Mouse (Mus musculus) forebrain, embryonic 10.5 days (tissue): Measurements from ENCODE around the gene Atp1b2. TPM values are rescaled to one million over a fixed set of nuclear protein-coding genes. Genes with fewer than 3 reads are reported as not detected.

Experiments used
- DNase-seq: peaks from one replicate; pipeline ENCODE4 v3.0.0-alpha.2; 2017; ENCODE audit warnings: low spot score; ENCODE audit errors: extremely low spot score
- H3K27ac ChIP-seq: fragments of 300-500 bp; sonication (generic); 2 replicates; pipeline ENCODE4 v1.5.1; 2016; ENCODE audit warnings: mild to moderate bottlenecking
- H3K27me3 ChIP-seq: fragments of 300-500 bp; sonication (generic); 2 replicates; pipeline ENCODE4 v1.6.1; 2016; ENCODE audit warnings: mild to moderate bottlenecking; ENCODE audit not compliant: poor library complexity, severe bottlenecking
- H3K36me3 ChIP-seq: fragments of 300-500 bp; sonication (generic); replicated peaks from 2 replicates; pipeline ENCODE4 v1.6.1; 2016; ENCODE audit warnings: mild to moderate bottlenecking, moderate library complexity
- H3K4me1 ChIP-seq: fragments of 300-500 bp; sonication (generic); 2 replicates; pipeline ENCODE4 v1.6.1; 2016
- H3K4me3 ChIP-seq: fragments of 300-500 bp; sonication (generic); 2 replicates; pipeline ENCODE4 v1.5.1; 2016; ENCODE audit warnings: mild to moderate bottlenecking, moderate library complexity
- H3K9me3 ChIP-seq: fragments of 300-500 bp; sonication (generic); 2 replicates; pipeline ENCODE4 v1.6.1; 2016; ENCODE audit warnings: mild to moderate bottlenecking, moderate library complexity
- WGBS: fragments of 180-500 bp; shearing (Covaris S2); methylation state at CpG from one replicate; pipeline ENCODE4 v1.1.7; 2016; 5-methylcytosine and 5-hydroxymethylcytosine counted together
- polyA plus RNA-seq: library from polyadenylated mRNA; unstranded; fragments of >200 nt; fragmentation: Nextera tagmentation; extraction: Ambion mirVana; gene quantifications from 2 replicates; pipeline ENCODE4 v1.2.1, GENCODE M21; 2016

Gene Atp1b2
- polyA plus RNA-seq, 1 experiment from 2014 or later = 4.6 TPM

GRCm38 (mm10) chr11:69563373-69563772, 42.4 kb downstream of the Atp1b2 start:
- no peak overlapping the region for H3K4me3 ChIP-seq
- WGBS = 79% methylated on average over 13 of the region's 13 CpGs
- H3K36me3 ChIP-seq = peaks cover 75% of the 10 kb centered on the region
- H3K27ac ChIP-seq = peak overlapping the region; percentile 68
- no peaks in the 10 kb centered on the region; the same call in 1 of the 2 replicates for H3K9me3 ChIP-seq
- no peak for DNase-seq
- peaks cover 35% of the 10 kb centered on the region for H3K27me3 ChIP-seq
- peaks cover 78% of the 10 kb centered on the region for H3K4me1 ChIP-seq

GRCm38 (mm10) chr11:69560896-69561854, 44.6 kb downstream of the Atp1b2 start:
- WGBS = 16% methylated on average over 16 of the region's 16 CpGs
- H3K9me3 ChIP-seq = no peaks in the 10 kb centered on the region; the same call in 1 of the 2 replicates
- H3K27me3 ChIP-seq = peaks cover 56% of the 10 kb centered on the region
- H3K4me1 ChIP-seq = peaks cover 96% of the 10 kb centered on the region
- peak overlapping the region; percentile 95 for H3K27ac ChIP-seq
- H3K4me3 ChIP-seq = peak overlapping the region; percentile 84
- peaks cover 61% of the 10 kb centered on the region for H3K36me3 ChIP-seq
- DNase-seq = peak; percentile 72

GRCm38 (mm10) chr11:69559851-69560765, 45.6 kb downstream of the Atp1b2 start, which contains the start of gene Efnb3:
Gene Efnb3 (minus strand): TSS chr11:69560205.
- Histone ChIP-seq H3K4me3 (peak within 1 kb of the TSS; percentile 84), H3K27ac (peak within 1 kb of the TSS; percentile 95), H3K9me3 (no peaks in the 10 kb centered on the region; the same call in 1 of the 2 replicates), H3K4me1 (peaks cover 99% of the 10 kb centered on the region), H3K27me3 (peaks cover 62% of the 10 kb centered on the region), H3K36me3 (peaks cover 61% of the 10 kb centered on the region)
- WGBS = 1% methylated on average over 57 of the region's 59 CpGs
- DNase-seq = peak; percentile 79

- 16% methylated on average over 5 of the region's 5 CpGs for WGBS
- DNase-seq = no peak
- H3K4me1 ChIP-seq = peaks cover 99% of the 10 kb centered on the region
- peak overlapping the region; percentile 84 for H3K4me3 ChIP-seq
- H3K27ac ChIP-seq = peak overlapping the region; percentile 95
- H3K36me3 ChIP-seq = peaks cover 61% of the 10 kb centered on the region
- H3K27me3 ChIP-seq = peaks cover 62% of the 10 kb centered on the region
- no peaks in the 10 kb centered on the region; the same call in 1 of the 2 replicates for H3K9me3 ChIP-seq
Measured at GRCm38 (mm10) chr11:69559183-69559582, 46.6 kb downstream of the Atp1b2 start.

- no peak for DNase-seq
- H3K4me1 ChIP-seq = peaks cover 99% of the 10 kb centered on the region
- no peaks in the 10 kb centered on the region; the same call in 1 of the 2 replicates for H3K9me3 ChIP-seq
- 67% methylated on average over 6 of the region's 6 CpGs for WGBS
- peaks cover 62% of the 10 kb centered on the region for H3K27me3 ChIP-seq
- peak overlapping the region; percentile 95 for H3K27ac ChIP-seq
- H3K36me3 ChIP-seq = peaks cover 58% of the 10 kb centered on the region
- H3K4me3 ChIP-seq = peak overlapping the region; percentile 84
Measured at GRCm38 (mm10) chr11:69558756-69559155, 47.0 kb downstream of the Atp1b2 start.

- H3K36me3 ChIP-seq = peaks cover 45% of the 10 kb centered on the region
- peak overlapping the region; percentile 84 for H3K4me3 ChIP-seq
- peaks cover 54% of the 10 kb centered on the region for H3K27me3 ChIP-seq
- peaks cover 100% of the 10 kb centered on the region for H3K4me1 ChIP-seq
- peak overlapping the region; percentile 69 for H3K27ac ChIP-seq
- H3K9me3 ChIP-seq = no peaks in the 10 kb centered on the region
- WGBS = 11% methylated on average over 14 of the region's 14 CpGs
- DNase-seq = peak; percentile 67
Measured at GRCm38 (mm10) chr11:69557381-69557958, 48.3 kb downstream of the Atp1b2 start.

GRCm38 (mm10) chr11:69554539-69555140, 51.1 kb downstream of the Atp1b2 start:
- Histone ChIP-seq H3K4me3 (no peak overlapping the region), H3K27me3 (peaks cover 43% of the 10 kb centered on the region), H3K9me3 (no peaks in the 10 kb centered on the region), H3K4me1 (peaks cover 94% of the 10 kb centered on the region), H3K27ac (peak overlapping the region; percentile 88), H3K36me3 (peaks cover 29% of the 10 kb centered on the region)
- WGBS = 79% methylated on average over 5 of the region's 5 CpGs
- DNase-seq = no peak

- no peak for DNase-seq
- Histone ChIP-seq H3K4me1 (peaks cover 94% of the 10 kb centered on the region), H3K27me3 (peaks cover 48% of the 10 kb centered on the region), H3K9me3 (no peaks in the 10 kb centered on the region), H3K27ac (peak overlapping the region; percentile 88), H3K36me3 (peaks cover 29% of the 10 kb centered on the region), H3K4me3 (peak overlapping the region; percentile 38)
- WGBS = 0% methylated on average over 2 of the region's 2 CpGs
Measured at GRCm38 (mm10) chr11:69553341-69553721, 52.4 kb downstream of the Atp1b2 start.

GRCm38 (mm10) chr11:69552622-69553340, 53.0 kb downstream of the Atp1b2 start:
- peak; percentile 89 for DNase-seq
- Histone ChIP-seq H3K27ac (peak overlapping the region; percentile 88), H3K4me3 (peak overlapping the region; percentile 38), H3K27me3 (peaks cover 48% of the 10 kb centered on the region), H3K4me1 (peaks cover 94% of the 10 kb centered on the region), H3K36me3 (peaks cover 29% of the 10 kb centered on the region), H3K9me3 (no peaks in the 10 kb centered on the region)
- WGBS = 22% methylated on average over 14 of the region's 14 CpGs

- Histone ChIP-seq H3K36me3 (peaks cover 22% of the 10 kb centered on the region), H3K4me1 (peaks cover 94% of the 10 kb centered on the region), H3K9me3 (no peaks in the 10 kb centered on the region), H3K27ac (0 out of 2 replicates have a peak overlapping the region, but pooled peaks have one; percentile 62), H3K27me3 (peaks cover 36% of the 10 kb centered on the region), H3K4me3 (no peak overlapping the region)
- no peak for DNase-seq
- WGBS = 71% methylated on average over 4 of the region's 4 CpGs
Measured at GRCm38 (mm10) chr11:69551310-69551709, 54.4 kb downstream of the Atp1b2 start.
